ENCODE assay signal across 13 mouse cellular contexts in genomic region chr13:41341422-41341821, GRCm38 (mm10).
DNase-seq lines count a peak whose midpoint lies in the region; ATAC-seq and TF ChIP-seq lines count a peak whose summit lies in the region.
"Had no signal": no experiment of that assay in that cellular context is flagged by ENCODE, and none has a peak within 500 bp of the region (broad histone marks: within the 10 kb centered on the region; RNA-seq: fewer than 3 reads in every experiment).

No protein-coding gene starts in this region.

- TF ChIP-seq POLR2A in embryonic fibroblast, embryonic 13.5 days (IDR thresholded peaks at IDR 0.05; ENCODE audit: low read depth, low read length): no peak

- ATAC-seq in lung, embryonic 15.5 days (ENCODE audit: borderline replicate concordance, extremely low read depth, low FRiP score, low TSS enrichment): no peak

- H3K4me1 ChIP-seq in lung, embryonic 15.5 days: peaks cover 82% of the 10 kb centered on the region
- H3K4me1 ChIP-seq in embryonic fibroblast, embryonic 13.5 days (ENCODE audit: control insufficient read depth, insufficient read depth, low read length): peaks cover 20% of the 10 kb centered on the region

- no peak for TF ChIP-seq CTCF in embryonic fibroblast, embryonic 13.5 days (IDR thresholded peaks at IDR 0.05; ENCODE audit: borderline replicate concordance, insufficient read depth, low read length)

- no peak overlapping the region for H3K4me2 ChIP-seq in lung, embryonic 15.5 days
- H3K4me2 ChIP-seq: limb, embryonic 12.5 days; neural tube, embryonic 12.5 days had no signal

- H3K9me3 ChIP-seq in lung, embryonic 15.5 days: no peaks in the 10 kb centered on the region
- H3K9me3 ChIP-seq: limb, embryonic 12.5 days; neural tube, embryonic 12.5 days had no signal

- H3K9ac ChIP-seq in lung, embryonic 15.5 days: no peak overlapping the region
- H3K9ac ChIP-seq: limb, embryonic 12.5 days; neural tube, embryonic 12.5 days had no signal

- H3K36me3 ChIP-seq in lung, embryonic 15.5 days: peaks cover 23% of the 10 kb centered on the region

- peak; percentile 51 for DNase-seq in gastrocnemius, adult 18-20 months (ENCODE audit: low spot score)
- DNase-seq in gastrocnemius, adult 8-10 months (ENCODE audit: low spot score in 2 of 2): no peak
- no peak for DNase-seq in lung, postnatal 10 days
- peak; percentile 56 for DNase-seq in kidney, postnatal 10 days
- DNase-seq in spleen, postnatal 14 days (ENCODE audit: low spot score in 2 of 2): no peak
- no peak for DNase-seq in gastrocnemius, postnatal 10 days
- DNase-seq: cerebellum, adult 9-10 months; right cerebral cortex, postnatal 25 days; thymus, postnatal 14 days had no signal

- 58% methylated on average over 9 of the region's 9 CpGs for WGBS in lung, embryonic 15.5 days

- H3K4me3 ChIP-seq in lung, embryonic 15.5 days: no peak overlapping the region
- no peak overlapping the region for H3K4me3 ChIP-seq in embryonic fibroblast, embryonic 13.5 days (ENCODE audit: insufficient read depth, low read length)
- H3K4me3 ChIP-seq: limb, embryonic 12.5 days; neural tube, embryonic 12.5 days had no signal

- H3K27ac ChIP-seq in lung, embryonic 15.5 days: peak overlapping the region; percentile 64; the same call in 1 of the 2 replicates
- H3K27ac ChIP-seq in embryonic fibroblast, embryonic 13.5 days (ENCODE audit: insufficient read depth, low read length): peak overlapping the region; percentile 77
- H3K27ac ChIP-seq: limb, embryonic 12.5 days; neural tube, embryonic 12.5 days had no signal

- no peaks in the 10 kb centered on the region for H3K27me3 ChIP-seq in lung, embryonic 15.5 days
- H3K27me3 ChIP-seq: limb, embryonic 12.5 days; neural tube, embryonic 12.5 days had no signal

Comparison
In these comparisons a context has a peak if more than half of its experiments do, and no peak if none do; other contexts are left out.
1. DNase-seq: peak in gastrocnemius, adult 18-20 months (single experiment) and kidney, postnatal 10 days (single experiment); none in gastrocnemius, adult 8-10 months (0 of 2), lung, postnatal 10 days (single experiment), spleen, postnatal 14 days (0 of 2) and gastrocnemius, postnatal 10 days (single experiment).